Mouse (Mus musculus): ENCODE data around the gene Osbpl7. TPM values are rescaled to one million over a fixed set of nuclear protein-coding genes. Genes with fewer than 3 reads are reported as not detected.

The Osbpl7 gene
- total and polyA plus RNA-seq, 3 experiments = 7.4 to 24.4 (median 17.6) TPM

GRCm38 (mm10) chr11:97018583-97019344 lies 31.7 kb upstream of the Osbpl7 start (continued):
- TF ChIP-seq MYC (IDR thresholded peaks at IDR 0.05; ENCODE audit: low read depth, low read length) (no peak), PAX5 (IDR thresholded peaks at IDR 0.05; ENCODE audit: low read length) (no peak), POLR2A (IDR thresholded peaks at IDR 0.05; ENCODE audit: low read depth, low read length) (peak; percentile 94), MXI1 (IDR thresholded peaks at IDR 0.05; ENCODE audit: low read depth, low read length) (peak; percentile 70), BHLHE40 (IDR thresholded peaks at IDR 0.05; ENCODE audit: low read depth, low read length) (peak; percentile 82), MAZ (IDR thresholded peaks at IDR 0.05; ENCODE audit: low read depth, low read length) (peak; percentile 82; the same call in 1 of the 2 replicates), JUN (IDR thresholded peaks at IDR 0.05; ENCODE audit: insufficient read depth, low read depth, low read length) (no peak), TCF12 (IDR thresholded peaks at IDR 0.05; ENCODE audit: low read depth, low read length) (peak; percentile 80), CHD2 (IDR thresholded peaks at IDR 0.05; ENCODE audit: low read length) (no peak; the same call in 1 of the 2 replicates), ZKSCAN1 (IDR thresholded peaks at IDR 0.05; ENCODE audit: borderline replicate concordance, low read depth, low read length) (no peak), KAT2A (IDR thresholded peaks at IDR 0.05; ENCODE audit: insufficient replicate concordance, low read length) (no peak), JUND (conservative IDR thresholded peaks at IDR 0.05; ENCODE audit: low read depth, low read length) (no peak), IRF4 (IDR thresholded peaks at IDR 0.05; ENCODE audit: low read depth, low read length) (peak; percentile 46; the same call in 1 of the 2 replicates), UBTF (IDR thresholded peaks at IDR 0.05; ENCODE audit: low read depth, low read length) (peak; percentile 95), RCOR1 (conservative IDR thresholded peaks at IDR 0.05; ENCODE audit: low read depth, low read length) (no peak), NELFE (IDR thresholded peaks at IDR 0.05; ENCODE audit: low read depth, low read length) (peak; percentile 76), MAFK (IDR thresholded peaks at IDR 0.05; ENCODE audit: insufficient replicate concordance, low read length) (no peak), CTCF (conservative IDR thresholded peaks at IDR 0.05 in 1 of 2, IDR thresholded peaks at IDR 0.05 in 1 of 2; ENCODE audit: low read depth in 2 of 2, low read length in 2 of 2) (no peak), ZMIZ1 (IDR thresholded peaks at IDR 0.05; ENCODE audit: low read depth, low read length) (peak; percentile 94), SMC3 (IDR thresholded peaks at IDR 0.05; ENCODE audit: low read depth, low read length) (no peak; the same call in 1 of the 2 replicates), CHD1 (IDR thresholded peaks at IDR 0.05; ENCODE audit: low read depth, low read length) (no peak; the same call in 1 of the 2 replicates)

- in situ Hi-C loops (cut with MboI; ENCODE audit: low pct_ligation_motif_present, low pct_unique_long_range_greater_than_20kb, low sequenced_read_pairs) (no loop called here), dilution Hi-C loops (cut with MboI; ENCODE audit: extremely low pct_ligation_motif_present, extremely low pct_unique_long_range_greater_than_20kb, low sequenced_read_pairs) (no loop called here)
- H3K36me3 ChIP-seq (replicated peaks in 1 of 2; ENCODE audit: control insufficient read depth in 1 of 2, insufficient read depth in 1 of 2, low read length in 1 of 2) = peaks cover 8 to 26% of the 10 kb centered on the region in 2 experiments
- H3K27ac ChIP-seq (ENCODE audit: insufficient read depth, low read depth) = no peak overlapping the region; the same call in 1 of the 2 replicates
- H3K4me1 ChIP-seq (ENCODE audit: control insufficient read depth in 1 of 2, insufficient read depth in 2 of 2) = peaks cover 6 to 55% of the 10 kb centered on the region in 2 experiments
- peaks cover 33% of the 10 kb centered on the region for H3K27me3 ChIP-seq (replicated peaks)
- no peak for DNase-seq (ENCODE audit: extremely low read depth)
- peak overlapping the region; percentile 56 to 99 (median 71) for H3K4me3 ChIP-seq (replicated peaks in 1 of 3; ENCODE audit: low read depth in 2 of 3, low read length in 2 of 3, poor library complexity in 1 of 3)
- TF ChIP-seq TCF12 (IDR thresholded peaks at IDR 0.05; ENCODE audit: low read depth, low read length) = 0 out of 2 replicates have a peak, but pooled peaks have one; percentile 24
- peak; percentile 15 for TF ChIP-seq SIN3A (IDR thresholded peaks at IDR 0.05; ENCODE audit: low read length)
- no peak for TF ChIP-seq UBTF (IDR thresholded peaks at IDR 0.05; ENCODE audit: low read depth, low read length)
- peaks cover 47% of the 10 kb centered on the region for H3K79me2 ChIP-seq (replicated peaks; ENCODE audit: control insufficient read depth, extremely low read depth, insufficient read depth, poor library complexity, severe bottlenecking)
- H3K9ac ChIP-seq (ENCODE audit: insufficient read depth, low read depth) = peak overlapping the region; percentile 65
- H3K4me2 ChIP-seq (ENCODE audit: insufficient read depth, low read depth, poor library complexity, severe bottlenecking) = peak overlapping the region; percentile 52
- H3K9me3 ChIP-seq (replicated peaks; ENCODE audit: low read length) = no peaks in the 10 kb centered on the region
Observed at GRCm38 (mm10) chr11:97019345-97019708, 31.1 kb upstream of the Osbpl7 start.

Measured in CH12.LX (cell line).